Mouse (Mus musculus) intestine, embryonic 16.5 days (tissue): ENCODE measurements at regions not wholly inside any gene's neighbourhood (a gene's known extent, or its start where the extent isn't known, plus 50 kb on each side); places are given as distances from the start of the nearest gene placed in this dataset.

ENCODE experiments used
- ATAC-seq: fragments of 200-750 bp; cut with Nextera tagmentation; 2 replicates; pipeline ENCODE4 v1.8.0; 2017; ENCODE audit warnings: moderate TSS enrichment, moderate library complexity
- H3K27ac ChIP-seq: fragments of 300-500 bp; sonication (generic); 2 replicates; pipeline ENCODE4 v1.5.1; 2014; ENCODE audit warnings: mild to moderate bottlenecking, low read length
- H3K27me3 ChIP-seq: fragments of 300-500 bp; sonication (generic); replicated peaks from 2 replicates; pipeline ENCODE4 v1.6.1; 2014; ENCODE audit warnings: low read length, control low read depth, mixed read lengths; ENCODE audit not compliant: control insufficient read depth, insufficient read depth
- H3K36me3 ChIP-seq: fragments of 300-500 bp; sonication (generic); 2 replicates; pipeline ENCODE4 v1.6.1; 2014; ENCODE audit warnings: low read length, control low read depth; ENCODE audit not compliant: control insufficient read depth, insufficient read depth
- H3K4me1 ChIP-seq: fragments of 300-500 bp; sonication (generic); 2 replicates; pipeline ENCODE4 v1.6.1; 2014; ENCODE audit warnings: low read length, control low read depth, mixed read lengths; ENCODE audit not compliant: control insufficient read depth, insufficient read depth
- H3K4me2 ChIP-seq: fragments of 300-500 bp; sonication (generic); 2 replicates; pipeline ENCODE4 v1.6.1; 2014; ENCODE audit warnings: low read depth, low read length, control low read depth
- H3K4me3 ChIP-seq: fragments of 300-500 bp; sonication (generic); 2 replicates; pipeline ENCODE4 v1.5.1; 2014; ENCODE audit warnings: mild to moderate bottlenecking, low read length
- H3K9ac ChIP-seq: fragments of 300-500 bp; sonication (generic); 2 replicates; pipeline ENCODE4 v1.6.1; 2014; ENCODE audit warnings: low read depth, low read length
- H3K9me3 ChIP-seq: fragments of 300-500 bp; sonication (generic); 2 replicates; pipeline ENCODE4 v1.6.1; 2016; ENCODE audit warnings: low read length, control low read depth; ENCODE audit not compliant: control insufficient read depth
- WGBS: fragments of 180-500 bp; shearing (Covaris S2); extraction: QIAGEN DNeasy Blood & Tissue Kit; methylation state at CpG from one replicate; pipeline ENCODE4 v1.1.7; 2014; 5-methylcytosine and 5-hydroxymethylcytosine counted together

DNA sequence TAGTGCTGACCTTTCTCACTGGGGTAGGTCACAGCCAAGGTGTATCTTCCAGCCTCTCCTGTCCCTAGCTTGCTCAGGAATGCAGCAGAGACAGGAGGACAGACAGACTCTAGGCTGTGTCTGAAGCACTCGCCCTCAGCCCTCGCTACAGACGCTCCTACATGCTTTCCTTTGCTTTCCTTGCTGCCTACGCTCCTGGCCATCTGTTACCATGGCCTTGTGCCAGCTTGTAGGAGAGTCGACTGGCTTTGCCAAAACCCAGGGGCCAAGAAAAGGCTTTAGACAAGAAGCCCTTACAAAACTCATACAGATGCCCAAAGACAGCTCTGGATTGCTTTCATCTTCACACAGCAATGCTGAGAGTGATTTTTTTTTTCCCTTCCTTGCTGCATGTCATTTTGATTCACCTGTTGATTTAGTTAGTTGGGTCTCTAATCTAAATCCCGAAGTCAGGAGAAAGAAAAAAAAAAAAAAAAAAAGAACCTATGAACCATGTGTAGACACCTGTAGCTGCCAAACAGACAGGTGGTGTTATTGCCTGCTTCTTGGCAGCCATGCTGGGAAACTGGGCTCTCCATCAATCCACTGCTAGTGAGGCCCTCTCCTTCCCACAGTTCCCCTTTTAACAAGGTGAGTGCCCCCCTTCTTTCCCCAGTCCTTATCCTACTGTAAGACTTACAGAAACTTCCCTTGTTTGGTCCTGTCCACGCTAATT, 233.1 kb upstream of the Id4 start:
- H3K4me3 ChIP-seq, result no peak overlapping the region
- H3K4me2 ChIP-seq, result no peak overlapping the region
- H3K27ac ChIP-seq, result no peak overlapping the region
- no peaks in the 10 kb centered on the region for H3K36me3 ChIP-seq
- no peak for ATAC-seq
- H3K27me3 ChIP-seq, result no peaks in the 10 kb centered on the region
- no peak overlapping the region for H3K9ac ChIP-seq
- H3K9me3 ChIP-seq, result no peaks in the 10 kb centered on the region
- 47% methylated on average over 7 of the region's 7 CpGs for WGBS
- 0 out of 2 replicates have a peak, but pooled peaks cover 4% of the 10 kb centered on the region for H3K4me1 ChIP-seq

DNA sequence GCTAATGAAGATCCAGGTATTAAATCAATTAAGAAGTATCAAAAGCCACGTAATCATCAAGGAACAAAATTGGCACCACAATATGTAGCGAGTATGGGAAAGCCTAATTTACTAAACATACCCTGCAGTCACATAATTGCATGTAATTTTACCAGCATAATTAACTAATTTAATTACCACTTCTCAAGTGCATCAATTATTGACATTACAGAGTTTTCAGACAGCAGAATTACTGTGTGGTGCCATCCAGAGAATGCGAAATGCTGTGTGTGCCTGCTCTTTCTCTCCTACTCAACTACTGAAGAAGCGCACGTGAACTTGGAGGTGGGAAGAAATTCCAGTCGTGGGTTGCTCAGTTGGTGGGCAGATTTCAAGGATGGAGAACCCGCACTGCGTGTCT, 229.5 kb upstream of the Id4 start:
- Histone ChIP-seq H3K9ac (no peak overlapping the region), H3K27me3 (no peaks in the 10 kb centered on the region), H3K9me3 (no peaks in the 10 kb centered on the region), H3K36me3 (no peaks in the 10 kb centered on the region), H3K27ac (no peak overlapping the region), H3K4me1 (0 out of 2 replicates have a peak, but pooled peaks cover 4% of the 10 kb centered on the region), H3K4me3 (no peak overlapping the region), H3K4me2 (no peak overlapping the region)
- 77% methylated on average over 8 of the region's 8 CpGs for WGBS
- no peak for ATAC-seq

DNA sequence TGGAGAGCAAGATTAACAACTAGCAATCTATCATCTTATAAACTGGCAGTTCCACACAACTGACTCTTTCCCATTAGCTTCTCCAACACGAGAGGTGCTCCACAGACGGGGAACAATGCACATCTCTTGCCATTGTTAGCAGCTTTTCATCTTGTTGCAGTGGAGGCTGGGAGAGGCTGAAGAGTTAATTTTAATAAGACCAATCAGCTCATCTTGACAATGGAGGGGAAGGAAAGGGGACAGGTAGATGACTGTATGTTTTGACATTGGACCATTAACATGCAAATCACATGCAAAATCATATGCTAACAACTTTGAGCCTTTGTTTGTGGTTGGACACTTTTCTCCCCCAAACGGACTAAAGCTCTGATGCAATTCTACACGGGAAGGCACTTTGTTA, 218.9 kb upstream of the Id4 start:
- Histone ChIP-seq H3K36me3 (no peaks in the 10 kb centered on the region), H3K9me3 (no peaks in the 10 kb centered on the region), H3K27me3 (no peaks in the 10 kb centered on the region), H3K4me2 (no peak overlapping the region), H3K4me1 (no peaks in the 10 kb centered on the region), H3K4me3 (no peak overlapping the region), H3K9ac (no peak overlapping the region), H3K27ac (no peak overlapping the region)
- no peak for ATAC-seq
- WGBS, result 67% methylated on average over 4 of the region's 4 CpGs

DNA sequence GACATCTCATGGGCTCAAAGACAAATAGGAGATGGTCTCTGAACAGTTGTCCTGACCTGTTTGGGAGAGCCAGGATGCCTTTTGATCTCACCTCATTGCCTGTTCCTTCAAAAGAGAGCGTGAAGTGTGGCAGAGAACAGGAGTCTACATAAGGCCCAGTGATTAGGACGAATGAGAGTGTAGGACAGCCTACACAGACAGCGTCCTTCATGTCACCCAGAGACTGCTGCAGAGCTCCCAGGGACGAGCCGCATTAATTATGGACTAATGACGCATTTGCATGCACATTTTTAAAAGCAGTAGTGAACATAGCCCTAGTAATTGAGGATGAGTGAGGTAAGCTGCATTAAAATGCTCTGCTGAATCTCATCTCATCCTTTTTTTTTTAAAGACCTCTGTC, 218.5 kb upstream of the Id4 start:
- ATAC-seq, result no peak
- Histone ChIP-seq H3K9me3 (no peaks in the 10 kb centered on the region), H3K27ac (no peak overlapping the region)

DNA sequence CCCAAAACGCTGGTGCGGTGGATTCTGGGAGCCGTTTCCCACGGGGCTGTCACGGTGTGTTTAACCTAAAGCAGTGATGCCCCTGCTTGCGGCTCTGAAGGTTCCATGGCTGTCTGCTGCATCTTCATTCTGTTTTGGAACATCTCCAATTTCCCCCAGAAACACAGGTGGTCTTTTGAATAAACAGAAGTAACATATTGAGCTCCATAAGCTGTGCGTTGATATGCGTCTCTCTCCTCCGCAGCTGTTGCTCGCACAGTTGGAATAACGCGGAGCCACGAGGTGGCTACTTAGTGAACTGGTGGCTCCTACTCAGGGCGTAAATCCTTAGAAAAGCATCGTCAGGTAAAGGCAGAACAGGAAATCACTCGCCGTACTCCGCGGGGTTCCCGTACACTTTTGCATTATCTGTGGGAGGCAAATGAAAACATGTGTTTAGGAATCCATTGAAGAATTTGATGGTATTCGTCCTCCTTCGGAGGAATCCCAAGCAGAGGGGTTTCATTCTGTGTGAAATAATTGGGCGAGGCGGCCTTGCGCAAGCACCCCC, 214.8 kb upstream of the Id4 start:
- Histone ChIP-seq H3K4me2 (no peak overlapping the region), H3K9me3 (no peaks in the 10 kb centered on the region), H3K36me3 (no peaks in the 10 kb centered on the region), H3K27me3 (no peaks in the 10 kb centered on the region), H3K4me1 (no peaks in the 10 kb centered on the region), H3K27ac (no peak overlapping the region), H3K9ac (no peak overlapping the region), H3K4me3 (no peak overlapping the region)
- no peak for ATAC-seq
- 61% methylated on average over 25 of the region's 25 CpGs for WGBS

More for the DNA sequence above, 218.5 kb upstream of the Id4 start:
- H3K4me2 ChIP-seq, result no peak overlapping the region
- WGBS, result 83% methylated on average over 6 of the region's 6 CpGs
- no peaks in the 10 kb centered on the region for H3K27me3 ChIP-seq
- no peak overlapping the region for H3K4me3 ChIP-seq
- H3K4me1 ChIP-seq, result no peaks in the 10 kb centered on the region
- H3K9ac ChIP-seq, result no peak overlapping the region
- no peaks in the 10 kb centered on the region for H3K36me3 ChIP-seq

DNA sequence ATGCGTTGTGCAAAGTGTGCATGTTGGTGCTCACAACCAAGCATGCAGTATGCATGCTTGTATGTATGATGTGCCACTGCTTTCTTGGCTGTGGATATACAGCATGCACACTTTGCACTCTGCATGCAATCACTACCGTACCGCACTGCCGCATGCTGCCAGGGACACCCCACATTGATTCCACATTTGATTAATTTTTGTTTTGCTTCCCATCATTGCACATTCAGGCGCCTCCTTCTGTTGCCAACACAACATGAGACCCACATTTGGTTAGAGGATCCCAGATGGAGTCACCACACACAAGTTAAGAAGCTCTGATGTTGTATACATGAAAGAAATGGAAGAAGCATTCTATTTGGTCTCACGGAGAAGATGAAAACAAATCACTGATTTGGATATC, 211.2 kb upstream of the Id4 start:
- Histone ChIP-seq H3K9ac (no peak overlapping the region), H3K9me3 (no peaks in the 10 kb centered on the region), H3K27ac (no peak overlapping the region), H3K36me3 (no peaks in the 10 kb centered on the region), H3K27me3 (no peaks in the 10 kb centered on the region), H3K4me1 (no peaks in the 10 kb centered on the region), H3K4me3 (no peak overlapping the region), H3K4me2 (no peak overlapping the region)
- ATAC-seq, result no peak
- 91% methylated on average over 6 of the region's 6 CpGs for WGBS

DNA sequence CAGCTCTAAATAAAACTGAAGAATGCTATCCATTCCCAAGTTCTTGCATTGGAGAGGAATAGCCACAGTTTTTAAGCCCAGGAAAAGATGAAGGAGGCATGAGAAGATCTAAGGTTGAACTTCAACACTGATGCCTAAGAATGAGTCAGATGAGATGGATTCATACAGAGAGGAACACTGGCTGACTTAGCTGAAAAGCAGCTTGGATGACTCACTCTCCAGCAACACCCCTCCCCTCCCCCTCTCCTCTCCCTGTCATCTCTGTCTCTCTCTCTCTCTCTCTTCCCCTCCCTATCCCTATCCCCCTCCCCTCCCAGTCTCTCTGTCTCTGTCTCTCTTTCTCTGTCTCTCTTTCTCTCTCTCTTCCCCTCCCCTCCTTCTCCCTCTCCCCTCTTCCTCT, 186.4 kb upstream of the Id4 start:
- Histone ChIP-seq H3K9me3 (no peaks in the 10 kb centered on the region), H3K4me1 (no peaks in the 10 kb centered on the region)

DNA sequence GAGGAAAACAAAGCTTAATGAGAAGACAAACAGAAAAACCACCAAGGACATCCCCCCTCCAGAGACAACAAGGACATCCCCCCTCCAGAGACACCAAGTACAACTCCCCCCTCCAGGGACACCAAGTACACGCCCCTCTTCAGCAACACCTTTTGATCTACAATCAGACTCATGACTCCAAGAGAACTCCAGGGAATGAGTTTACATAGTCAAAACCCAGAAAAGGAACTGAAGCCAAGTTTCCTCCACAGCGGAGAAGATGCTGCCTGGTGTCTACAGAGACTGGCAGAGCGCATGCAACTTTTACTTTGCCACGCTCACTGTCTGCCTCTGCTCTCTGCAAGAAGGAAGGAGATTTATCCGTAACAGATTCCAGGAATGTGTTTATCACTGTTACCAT, 185.7 kb upstream of the Id4 start:
- whole genome bisulfite sequencing, result 46% methylated on average over 5 of the region's 5 CpGs
- H3K27me3 ChIP-seq, result no peaks in the 10 kb centered on the region
- ATAC-seq, result no peak

More for the DNA sequence above, 186.4 kb upstream of the Id4 start:
- no peak for ATAC-seq
- H3K36me3 ChIP-seq, result no peaks in the 10 kb centered on the region
- H3K4me2 ChIP-seq, result no peak overlapping the region
- no peak overlapping the region for H3K4me3 ChIP-seq
- no peaks in the 10 kb centered on the region for H3K27me3 ChIP-seq
- no peak overlapping the region for H3K27ac ChIP-seq
- H3K9ac ChIP-seq, result no peak overlapping the region

DNA sequence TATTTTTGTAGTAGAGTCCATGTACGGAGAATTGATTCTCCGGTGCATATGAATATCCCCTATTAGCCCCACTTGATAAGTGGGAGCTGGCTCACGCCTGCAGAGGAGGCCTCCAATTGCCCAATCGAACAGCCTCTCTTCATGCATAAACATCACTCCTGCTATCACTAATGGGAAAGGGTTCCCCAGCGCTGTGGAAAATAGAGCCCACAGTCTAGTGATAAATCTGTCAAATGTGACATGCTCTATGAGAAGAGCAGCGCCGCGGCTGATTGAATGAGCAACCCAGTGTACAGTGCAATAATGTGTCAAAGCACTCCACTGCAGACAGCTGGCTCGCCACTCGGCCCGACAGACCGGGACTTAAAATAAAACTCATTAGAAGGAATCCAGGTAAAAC, 182.8 kb upstream of the Id4 start:
- H3K9me3 ChIP-seq, result no peaks in the 10 kb centered on the region
- H3K4me3 ChIP-seq, result no peak overlapping the region
- 58% methylated on average over 12 of the region's 12 CpGs for WGBS
- no peak overlapping the region for H3K4me2 ChIP-seq
- ATAC-seq, result no peak
- no peaks in the 10 kb centered on the region for H3K36me3 ChIP-seq
- no peaks in the 10 kb centered on the region for H3K27me3 ChIP-seq
- H3K9ac ChIP-seq, result no peak overlapping the region
- H3K27ac ChIP-seq, result no peak overlapping the region
- H3K4me1 ChIP-seq, result no peaks in the 10 kb centered on the region

More for the DNA sequence above, 185.7 kb upstream of the Id4 start:
- no peaks in the 10 kb centered on the region for H3K9me3 ChIP-seq
- H3K36me3 ChIP-seq, result no peaks in the 10 kb centered on the region
- no peak overlapping the region for H3K4me2 ChIP-seq
- H3K4me1 ChIP-seq, result no peaks in the 10 kb centered on the region
- no peak overlapping the region for H3K27ac ChIP-seq
- no peak overlapping the region for H3K4me3 ChIP-seq
- no peak overlapping the region for H3K9ac ChIP-seq

DNA sequence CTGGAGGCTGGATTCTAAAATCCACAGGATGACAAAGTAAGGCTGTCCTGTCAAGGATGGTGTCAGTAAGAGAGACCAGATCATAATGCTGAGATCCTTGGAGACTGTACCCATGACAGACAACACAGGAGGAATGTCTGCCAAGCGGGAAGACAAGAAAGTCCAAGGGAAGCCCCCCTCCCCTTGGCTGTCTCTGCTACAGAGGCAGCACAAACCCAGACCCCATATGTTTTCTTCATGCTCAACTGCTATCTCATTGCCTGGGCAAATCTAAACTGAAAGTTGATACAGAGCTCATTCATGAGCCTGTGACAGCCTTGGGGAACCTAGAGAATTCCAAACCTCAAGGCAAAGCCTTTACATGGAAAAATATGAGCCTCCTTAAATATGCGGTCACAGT, 177.7 kb upstream of the Id4 start:
- H3K4me1 ChIP-seq, result no peaks in the 10 kb centered on the region
- no peaks in the 10 kb centered on the region for H3K9me3 ChIP-seq
- H3K27me3 ChIP-seq, result no peaks in the 10 kb centered on the region
- H3K4me3 ChIP-seq, result no peak overlapping the region
- peak overlapping the region; percentile 24 for H3K27ac ChIP-seq
- WGBS, result 75% methylated on average over 2 of the region's 2 CpGs
- no peak for ATAC-seq
- H3K4me2 ChIP-seq, result no peak overlapping the region
- H3K36me3 ChIP-seq, result no peaks in the 10 kb centered on the region
- H3K9ac ChIP-seq, result no peak overlapping the region
